ENCODE assay signal across 8 mouse cellular contexts in genomic region chr1:169670705-169671104, GRCm38 (mm10). TPM values are rescaled to one million over a fixed set of nuclear protein-coding genes. Genes with fewer than 3 reads are reported as not detected.
DNase-seq lines count a peak whose midpoint lies in the region.

No protein-coding gene starts in this region.

- intact Hi-C loops in left cerebral cortex, postnatal 25 days (cut with DNase I), result loop anchor here (1.0 to 10.0 kb wide), 4 partner anchors 77 to 249 kb away; partner anchors contain the start of genes Nuf2 and Rgs4

- DNase-seq in adrenal gland, adult (ENCODE audit: inconsistent age in 2 of 2, low spot score in 1 of 2), result peak; percentile 23 to 72
- DNase-seq in adrenal gland, adult 18-20 months (ENCODE audit: low spot score in 2 of 2), result no peak
- DNase-seq in layer of hippocampus, postnatal 10 days (ENCODE audit: low spot score in 2 of 2), result peak; percentile 23 to 29
- no peak for DNase-seq in layer of hippocampus, adult 11-12 months (ENCODE audit: low spot score)
- peak; percentile 82 for DNase-seq in embryo, embryonic 11 days
- peak; percentile 12 to 31 for DNase-seq in left cerebral cortex, postnatal 25 days (ENCODE audit: low spot score in 2 of 2)
- DNase-seq in retina, adult 2 months (ENCODE audit: low read depth, low spot score), result peak; percentile 16
- DNase-seq in ovary, postnatal 14 days (ENCODE audit: low spot score), result no peak

RNA-seq across cellular contexts. Expression of gene Rgs5, which starts 15.4 kb away (rescaled TPM):
- 10 to 100 TPM; 26.0 to 66.4 TPM for total RNA-seq in adrenal gland, adult 18-20 months (2021)
- total RNA-seq in layer of hippocampus, postnatal 10 days (2021), result 100 to 1,000 TPM; 103 to 116 TPM
- total RNA-seq in left cerebral cortex, postnatal 25 days (2021), result 10 to 100 TPM; 54.4 to 56.4 TPM

Comparison
In these comparisons a context has a peak if more than half of its experiments do, and no peak if none do; other contexts are left out.
1. DNase-seq: peak in adrenal gland, adult (2 of 2), layer of hippocampus, postnatal 10 days (2 of 2), embryo, embryonic 11 days (single experiment), left cerebral cortex, postnatal 25 days (2 of 2) and retina, adult 2 months (single experiment); none in adrenal gland, adult 18-20 months (0 of 2), layer of hippocampus, adult 11-12 months (single experiment) and ovary, postnatal 14 days (single experiment).